Mouse (Mus musculus): ENCODE results near the gene Wdr63. TPM values are rescaled to one million over a fixed set of nuclear protein-coding genes. Genes with fewer than 3 reads are reported as not detected.

Wdr63 gene
- 1.3 and 1.6 TPM in 2 replicates for polyA plus RNA-seq (2015; fragmentation: Nextera tagmentation; extraction: Ambion mirVana)

GRCm38 (mm10) chr3:146107921-146108571 lies at the start of gene Wdr63:
Gene Wdr63 (minus strand): TSS chr3:146108130.
- peaks cover 15% of the 10 kb centered on the region for H3K4me1 ChIP-seq
- no peak within 1 kb of the TSS for H3K27ac ChIP-seq
- H3K9me3 ChIP-seq: no peaks in the 10 kb centered on the region
- 13% methylated on average over 18 of the region's 18 CpGs for WGBS
- H3K4me2 ChIP-seq: peak within 1 kb of the TSS; percentile 76
- peak within 1 kb of the TSS; percentile 15; the same call in 1 of the 2 replicates for H3K9ac ChIP-seq
- ATAC-seq (replicated peaks): peak; percentile 98
- H3K27me3 ChIP-seq (replicated peaks): peaks cover 4% of the 10 kb centered on the region; the same call in 1 of the 2 replicates
- H3K36me3 ChIP-seq (replicated peaks): no peaks in the 10 kb centered on the region
- H3K4me3 ChIP-seq: peak within 1 kb of the TSS; percentile 40

- Histone ChIP-seq H3K36me3 (replicated peaks) (no peaks in the 10 kb centered on the region), H3K27ac (no peak overlapping the region), H3K9me3 (no peaks in the 10 kb centered on the region), H3K4me3 (no peak overlapping the region), H3K4me2 (no peak overlapping the region), H3K27me3 (replicated peaks) (peaks cover 9% of the 10 kb centered on the region; the same call in 1 of the 2 replicates), H3K9ac (no peak overlapping the region), H3K4me1 (no peaks in the 10 kb centered on the region)
- WGBS: 88% methylated on average over 2 of the region's 2 CpGs
- ATAC-seq (replicated peaks): no peak
Measured at GRCm38 (mm10) chr3:146156811-146157210, 48.9 kb upstream of the Wdr63 start.

GRCm38 (mm10) chr3:146155628-146156576 lies 48.0 kb upstream of the Wdr63 start:
- no peaks in the 10 kb centered on the region for H3K4me1 ChIP-seq
- no peaks in the 10 kb centered on the region for H3K9me3 ChIP-seq
- 86% methylated on average over 13 of the region's 13 CpGs for WGBS
- H3K9ac ChIP-seq: no peak overlapping the region
- H3K27ac ChIP-seq: no peak overlapping the region
- no peaks in the 10 kb centered on the region for H3K36me3 ChIP-seq (replicated peaks)
- ATAC-seq (replicated peaks): no peak
- H3K4me3 ChIP-seq: no peak overlapping the region
- peaks cover 16% of the 10 kb centered on the region for H3K27me3 ChIP-seq (replicated peaks)
- H3K4me2 ChIP-seq: no peak overlapping the region

- 24% methylated on average over 11 of the region's 12 CpGs for WGBS
- 0 out of 2 replicates have a peak overlapping the region, but pooled peaks have one; percentile 6 for H3K4me2 ChIP-seq
- no peak for ATAC-seq (replicated peaks)
Measured at GRCm38 (mm10) chr3:146153862-146154611, 46.1 kb upstream of the Wdr63 start.

GRCm38 (mm10) chr3:146152913-146153312 lies 45.0 kb upstream of the Wdr63 start:
- Histone ChIP-seq H3K4me1 (peaks cover 11% of the 10 kb centered on the region), H3K9me3 (no peaks in the 10 kb centered on the region), H3K9ac (no peak overlapping the region), H3K4me3 (no peak overlapping the region), H3K4me2 (no peak overlapping the region), H3K27ac (no peak overlapping the region), H3K36me3 (replicated peaks) (no peaks in the 10 kb centered on the region), H3K27me3 (replicated peaks) (peaks cover 29% of the 10 kb centered on the region)
- WGBS: 78% methylated on average over 2 of the region's 2 CpGs
- ATAC-seq (replicated peaks): no peak

More at GRCm38 (mm10) chr3:146153862-146154611, 46.1 kb upstream of the Wdr63 start:
- Histone ChIP-seq H3K9me3 (no peaks in the 10 kb centered on the region), H3K9ac (no peak overlapping the region), H3K4me3 (no peak overlapping the region), H3K36me3 (replicated peaks) (no peaks in the 10 kb centered on the region), H3K27ac (no peak overlapping the region), H3K4me1 (peaks cover 11% of the 10 kb centered on the region), H3K27me3 (replicated peaks) (peaks cover 28% of the 10 kb centered on the region)

- ATAC-seq (replicated peaks): no peak
- no peak overlapping the region for H3K27ac ChIP-seq
- no peaks in the 10 kb centered on the region for H3K9me3 ChIP-seq
- 89% methylated on average over 8 of the region's 8 CpGs for WGBS
- H3K4me3 ChIP-seq: no peak overlapping the region
- no peaks in the 10 kb centered on the region for H3K36me3 ChIP-seq (replicated peaks)
- no peak overlapping the region for H3K9ac ChIP-seq
- H3K4me1 ChIP-seq: peaks cover 11% of the 10 kb centered on the region
- no peak overlapping the region for H3K4me2 ChIP-seq
- peaks cover 29% of the 10 kb centered on the region for H3K27me3 ChIP-seq (replicated peaks)
Measured at GRCm38 (mm10) chr3:146152348-146152747, 44.4 kb upstream of the Wdr63 start.

- Histone ChIP-seq H3K36me3 (replicated peaks) (no peaks in the 10 kb centered on the region), H3K9me3 (no peaks in the 10 kb centered on the region), H3K27ac (no peak overlapping the region), H3K27me3 (replicated peaks) (peaks cover 29% of the 10 kb centered on the region), H3K4me2 (no peak overlapping the region), H3K9ac (no peak overlapping the region), H3K4me3 (no peak overlapping the region), H3K4me1 (peaks cover 11% of the 10 kb centered on the region)
- ATAC-seq (replicated peaks): no peak
- WGBS: 91% methylated on average over 8 of the region's 8 CpGs
Measured at GRCm38 (mm10) chr3:146151755-146152154, 43.8 kb upstream of the Wdr63 start.

- no peak overlapping the region for H3K9ac ChIP-seq
- WGBS: 95% methylated on average over 10 of the region's 10 CpGs
- peaks cover 11% of the 10 kb centered on the region for H3K4me1 ChIP-seq
- no peak overlapping the region for H3K27ac ChIP-seq
- H3K4me2 ChIP-seq: no peak overlapping the region
- no peaks in the 10 kb centered on the region for H3K36me3 ChIP-seq (replicated peaks)
- H3K9me3 ChIP-seq: no peaks in the 10 kb centered on the region
- H3K27me3 ChIP-seq (replicated peaks): peaks cover 29% of the 10 kb centered on the region
- ATAC-seq (replicated peaks): no peak
- H3K4me3 ChIP-seq: no peak overlapping the region
Measured at GRCm38 (mm10) chr3:146151328-146151727, 43.4 kb upstream of the Wdr63 start.

- no peak for ATAC-seq (replicated peaks)
- Histone ChIP-seq H3K4me3 (no peak overlapping the region), H3K9me3 (no peaks in the 10 kb centered on the region), H3K36me3 (replicated peaks) (no peaks in the 10 kb centered on the region), H3K4me2 (peak overlapping the region; percentile 90), H3K27ac (no peak overlapping the region), H3K27me3 (replicated peaks) (peaks cover 27% of the 10 kb centered on the region), H3K4me1 (peaks cover 11% of the 10 kb centered on the region), H3K9ac (no peak overlapping the region)
- 33% methylated on average over 11 of the region's 11 CpGs for WGBS
Measured at GRCm38 (mm10) chr3:146150560-146150959, 42.6 kb upstream of the Wdr63 start.

GRCm38 (mm10) chr3:146150058-146150400 lies 42.1 kb upstream of the Wdr63 start:
- peaks cover 27% of the 10 kb centered on the region for H3K27me3 ChIP-seq (replicated peaks)
- peak overlapping the region; percentile 39 for H3K4me3 ChIP-seq
- peaks cover 11% of the 10 kb centered on the region for H3K4me1 ChIP-seq
- H3K36me3 ChIP-seq (replicated peaks): no peaks in the 10 kb centered on the region
- H3K9me3 ChIP-seq: no peaks in the 10 kb centered on the region
- peak overlapping the region; percentile 90 for H3K4me2 ChIP-seq
- no peak overlapping the region for H3K27ac ChIP-seq
- under 1% methylated on average over 26 of the region's 26 CpGs for WGBS
- 0 out of 2 replicates have a peak, but pooled peaks have one; percentile 14 for ATAC-seq (replicated peaks)
- H3K9ac ChIP-seq: peak overlapping the region; percentile 19; the same call in 1 of the 2 replicates

GRCm38 (mm10) chr3:146149156-146150057 lies 41.5 kb upstream of the Wdr63 start, which contains the start of gene Mcoln2:
Gene Mcoln2 (plus strand): TSS chr3:146149833.
- Histone ChIP-seq H3K27me3 (replicated peaks) (peaks cover 27% of the 10 kb centered on the region), H3K9ac (peak within 1 kb of the TSS; percentile 19; the same call in 1 of the 2 replicates), H3K27ac (no peak within 1 kb of the TSS), H3K4me3 (peak within 1 kb of the TSS; percentile 39), H3K9me3 (no peaks in the 10 kb centered on the region), H3K4me1 (peaks cover 11% of the 10 kb centered on the region), H3K4me2 (peak within 1 kb of the TSS; percentile 90), H3K36me3 (replicated peaks) (no peaks in the 10 kb centered on the region)
- 0 out of 2 replicates have a peak, but pooled peaks have one; percentile 37 for ATAC-seq (replicated peaks)
- 13% methylated on average over 33 of the region's 34 CpGs for WGBS

Data from midbrain, embryonic 15.5 days (tissue).